Comparison of ENCODE assay signal across 1 mouse cellular context in genomic region chr5:100568802-100569201, GRCm38 (mm10).
TF ChIP-seq lines count a peak whose summit lies in the region.

No protein-coding gene starts in this region.

TF ChIP-seq in CH12.LX, 34 proteins besides CTCF, POLR2A, EP300 and RAD21 (continued from another document):
- TF ChIP-seq PAX5 (IDR thresholded peaks at IDR 0.05; ENCODE audit: low read length) (no peak), ZMIZ1 (IDR thresholded peaks at IDR 0.05; ENCODE audit: low read depth, low read length) (no peak)
